Mouse (Mus musculus) ovary, postnatal 36 days (tissue): Measurements from ENCODE around the gene Entpd5.
"Not testable (repeated sequence)": the region's sequence is repeated elsewhere in the genome, so short reads cannot be mapped to it uniquely, and the experiment has no call there.

ENCODE experiments used
- DNase-seq: peaks from one replicate; pipeline ENCODE4 v3.0.0; 2022; ENCODE audit warnings: low spot score, mixed read lengths

The Entpd5 gene

GRCm38 (mm10) chr12:84399135-84399534 is 9.7 kb downstream of the Entpd5 start:
- DNase-seq, result no peak

GRCm38 (mm10) chr12:84398629-84399028 is 10.2 kb downstream of the Entpd5 start:
- no peak for DNase-seq

- DNase-seq, result no peak
Observed at GRCm38 (mm10) chr12:84397685-84398084, 11.1 kb downstream of the Entpd5 start.

- DNase-seq, result no peak
Observed at GRCm38 (mm10) chr12:84396947-84397679, 11.7 kb downstream of the Entpd5 start.

- DNase-seq, result no peak
Observed at GRCm38 (mm10) chr12:84393847-84394246, 15.0 kb downstream of the Entpd5 start.

- DNase-seq, result no peak
Observed at GRCm38 (mm10) chr12:84392681-84393080, 16.1 kb downstream of the Entpd5 start.

GRCm38 (mm10) chr12:84390336-84390735 is 18.5 kb downstream of the Entpd5 start:
- no peak for DNase-seq

- no peak for DNase-seq
Observed at GRCm38 (mm10) chr12:84388774-84389400, 19.9 kb downstream of the Entpd5 start.

GRCm38 (mm10) chr12:84388097-84388496 is 20.7 kb downstream of the Entpd5 start:
- DNase-seq, result no peak

GRCm38 (mm10) chr12:84385408-84385807 is 23.4 kb downstream of the Entpd5 start:
- DNase-seq, result no peak

- DNase-seq, result peak; percentile 25
Observed at GRCm38 (mm10) chr12:84384644-84385081, 24.2 kb downstream of the Entpd5 start.

GRCm38 (mm10) chr12:84382369-84382768 is 26.5 kb downstream of the Entpd5 start:
- no peak for DNase-seq

GRCm38 (mm10) chr12:84373831-84374481 is 34.9 kb downstream of the Entpd5 start:
- DNase-seq, result no peak

GRCm38 (mm10) chr12:84371647-84372046 is 37.2 kb downstream of the Entpd5 start:
- DNase-seq, result no peak

- no peak for DNase-seq
Observed at GRCm38 (mm10) chr12:84366971-84367370, 41.9 kb downstream of the Entpd5 start.

GRCm38 (mm10) chr12:84365137-84365536 is 43.7 kb downstream of the Entpd5 start:
- DNase-seq, result no peak

- DNase-seq, result no peak
Observed at GRCm38 (mm10) chr12:84364291-84364690, 44.5 kb downstream of the Entpd5 start.

- DNase-seq, result no peak
Observed at GRCm38 (mm10) chr12:84362872-84363271, 46.0 kb downstream of the Entpd5 start.

- DNase-seq, result peak; percentile 89
Observed at GRCm38 (mm10) chr12:84361555-84362489, 47.0 kb downstream of the Entpd5 start, which contains the start of the genes Coq6 and Fam161b. Gene Coq6, plus strand, starts transcription at chr12:84361657. Gene Fam161b, minus strand, starts transcription at chr12:84361833.

GRCm38 (mm10) chr12:84358699-84359098 is 50.1 kb downstream of the Entpd5 start:
- not testable (repeated sequence) for DNase-seq

GRCm38 (mm10) chr12:84347192-84347591 is 61.6 kb downstream of the Entpd5 start:
- DNase-seq, result peak; percentile 36
